Mouse (Mus musculus) small intestine, adult 2 months (tissue): Measurements from ENCODE around the gene Cog3. TPM values are rescaled to one million over a fixed set of nuclear protein-coding genes. Genes with fewer than 3 reads are reported as not detected.

Experiments used
- H3K27ac ChIP-seq: fragments of 200-500 bp; 2 replicates; pipeline ENCODE4 v1.5.1; 2012; ENCODE audit warnings: low read depth, low read length, control low read depth, inconsistent platforms; ENCODE audit not compliant: insufficient read depth
- H3K27me3 ChIP-seq: fragments of 200-500 bp; 2 replicates; pipeline ENCODE4 v1.6.1; 2012; ENCODE audit warnings: mild to moderate bottlenecking, moderate library complexity, low read length, inconsistent platforms; ENCODE audit not compliant: control insufficient read depth, insufficient read depth
- H3K36me3 ChIP-seq: fragments of 200-500 bp; 2 replicates; pipeline ENCODE4 v1.6.1; 2012; ENCODE audit warnings: mild to moderate bottlenecking, low read length, control low read depth, inconsistent platforms; ENCODE audit not compliant: control insufficient read depth, insufficient read depth
- H3K4me1 ChIP-seq: fragments of 200-500 bp; 2 replicates; pipeline ENCODE4 v1.6.1; 2012; ENCODE audit warnings: low read length, inconsistent platforms, mixed read lengths; ENCODE audit not compliant: control insufficient read depth, insufficient read depth, insufficient read length
- H3K4me3 ChIP-seq: fragments of 200-500 bp; 2 replicates; pipeline ENCODE4 v1.5.1; 2012; ENCODE audit warnings: low read depth, mild to moderate bottlenecking, control low read depth, inconsistent platforms, low read length, moderate library complexity
- CTCF ChIP-seq: fragments of 200-500 bp; IDR thresholded peaks from 2 replicates; pipeline ENCODE4 v1.5.1; 2012; ENCODE audit warnings: low read depth, mild to moderate bottlenecking, control low read depth, inconsistent platforms, low read length, moderate library complexity, mixed read lengths; ENCODE audit not compliant: insufficient replicate concordance, insufficient read length; ENCODE audit errors: extremely low read depth
- POLR2A ChIP-seq: fragments of 200-500 bp; IDR thresholded peaks from 2 replicates; pipeline ENCODE4 v1.6.1; 2012; ENCODE audit warnings: low read depth, mild to moderate bottlenecking, control low read depth, inconsistent platforms, low read length, moderate library complexity
- WGBS: fragments of 180-500 bp; shearing (Covaris S2); methylation state at CpG from one replicate; pipeline ENCODE4 v1.1.7; 2018; 5-methylcytosine and 5-hydroxymethylcytosine counted together
- polyA plus RNA-seq: library from polyadenylated mRNA; depleted of rRNA; stranded (reverse); fragments of >200 nt; gene quantifications from 2 replicates; pipeline ENCODE4 v1.2.3, GENCODE M21; 2012

Gene Cog3
- polyA plus RNA-seq, 1 experiment, result 5.7 TPM

DNA sequence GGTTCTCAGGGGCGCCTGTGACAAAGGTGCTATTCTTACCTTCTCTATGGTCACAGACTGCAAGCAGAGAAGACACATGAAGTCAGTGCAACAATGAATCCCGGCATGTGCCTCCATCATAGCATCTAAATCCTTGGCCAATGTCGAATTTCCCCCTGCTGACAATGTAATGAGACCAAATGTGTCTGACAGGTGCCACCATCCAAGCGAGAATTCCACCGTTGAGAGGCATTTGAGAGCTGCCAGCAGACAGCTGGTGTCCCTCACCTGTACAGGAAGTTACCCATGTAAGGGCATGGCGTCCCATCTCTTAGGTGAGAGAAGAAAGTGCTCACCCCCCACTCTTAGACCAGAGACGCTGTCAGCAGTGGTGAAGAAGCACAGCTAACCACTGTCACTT lies 4.1 kb upstream of the Cog3 start:
- Histone ChIP-seq H3K4me1 (no peaks in the 10 kb centered on the region), H3K27ac (no peak overlapping the region), H3K36me3 (0 out of 2 replicates have a peak, but pooled peaks cover 1% of the 10 kb centered on the region), H3K4me3 (no peak overlapping the region), H3K27me3 (no peaks in the 10 kb centered on the region)
- WGBS, result 78% methylated on average over 7 of the region's 7 CpGs
- no peak for TF ChIP-seq CTCF

DNA sequence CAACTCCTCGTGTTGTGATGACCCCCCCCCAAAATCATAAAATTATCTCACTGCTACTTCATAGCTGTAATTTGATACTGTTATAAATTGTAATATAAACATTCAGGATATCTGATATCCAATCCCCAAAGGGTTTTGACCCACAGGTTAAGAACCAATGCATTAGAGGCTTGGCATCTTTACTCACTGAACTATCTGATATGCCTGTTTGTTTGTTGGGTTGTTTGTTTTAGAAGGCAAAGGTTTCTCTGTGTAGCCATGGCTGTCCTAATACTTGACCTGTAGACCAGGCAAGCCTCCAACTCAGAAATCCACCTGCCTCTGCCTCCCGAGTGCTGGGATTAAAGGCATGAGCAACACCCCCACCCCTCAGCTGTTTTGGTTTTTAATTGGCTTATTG lies 3.5 kb upstream of the Cog3 start:
- 59% methylated on average over 2 of the region's 2 CpGs for WGBS
- peaks cover 4% of the 10 kb centered on the region; the same call in 1 of the 2 replicates for H3K4me1 ChIP-seq

DNA sequence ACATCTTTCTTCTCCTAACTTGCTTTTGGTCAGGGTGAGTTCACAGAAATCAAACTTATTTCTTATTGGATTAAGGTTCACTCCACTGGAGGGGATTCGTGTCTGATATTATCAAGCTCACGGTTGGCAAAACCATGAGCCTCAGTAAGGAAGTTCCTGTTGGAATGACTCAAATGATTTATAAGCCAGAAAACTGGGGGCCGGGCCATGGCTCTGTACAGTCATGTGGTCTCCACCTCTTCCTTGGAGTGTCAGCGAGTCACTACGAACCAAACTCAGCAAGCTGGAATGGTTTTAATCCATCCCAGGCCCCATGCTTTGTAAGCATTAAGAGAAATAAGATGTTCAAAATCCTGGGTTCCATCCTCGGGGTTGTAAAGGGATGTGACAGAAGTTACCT lies 2.7 kb upstream of the Cog3 start:
- Histone ChIP-seq H3K4me3 (no peak overlapping the region), H3K4me1 (peaks cover 8% of the 10 kb centered on the region; the same call in 1 of the 2 replicates), H3K27ac (no peak overlapping the region), H3K27me3 (no peaks in the 10 kb centered on the region), H3K36me3 (no peaks in the 10 kb centered on the region)
- TF ChIP-seq POLR2A (no peak), CTCF (no peak)
- 81% methylated on average over 6 of the region's 6 CpGs for WGBS

More for the DNA sequence above, 3.5 kb upstream of the Cog3 start:
- Histone ChIP-seq H3K36me3 (0 out of 2 replicates have a peak, but pooled peaks cover 1% of the 10 kb centered on the region), H3K4me3 (no peak overlapping the region), H3K27ac (no peak overlapping the region), H3K27me3 (no peaks in the 10 kb centered on the region)
- no peak for TF ChIP-seq POLR2A
- TF ChIP-seq CTCF, result no peak

DNA sequence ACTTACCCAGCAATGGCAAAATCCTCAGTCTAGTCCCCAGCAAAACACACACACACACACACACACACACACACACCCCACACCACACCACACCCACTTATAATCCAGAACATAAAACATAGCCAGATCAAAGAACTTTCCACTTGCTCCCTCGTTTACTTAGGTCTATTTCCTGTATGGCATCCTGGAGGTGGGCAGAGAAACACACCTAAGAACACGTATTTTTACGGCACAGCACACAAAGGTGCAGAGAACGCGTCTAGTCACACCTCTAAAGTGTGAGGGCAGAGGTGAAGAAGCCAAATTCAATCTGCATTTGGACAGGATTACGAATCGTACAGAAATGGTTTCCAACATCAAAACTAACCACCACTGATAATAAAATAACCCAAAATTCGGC lies 1.1 kb downstream of the Cog3 start:
- peaks cover 8% of the 10 kb centered on the region; the same call in 1 of the 2 replicates for H3K4me1 ChIP-seq
- 12% methylated on average over 8 of the region's 8 CpGs for WGBS
- H3K4me3 ChIP-seq, result no peak overlapping the region

DNA sequence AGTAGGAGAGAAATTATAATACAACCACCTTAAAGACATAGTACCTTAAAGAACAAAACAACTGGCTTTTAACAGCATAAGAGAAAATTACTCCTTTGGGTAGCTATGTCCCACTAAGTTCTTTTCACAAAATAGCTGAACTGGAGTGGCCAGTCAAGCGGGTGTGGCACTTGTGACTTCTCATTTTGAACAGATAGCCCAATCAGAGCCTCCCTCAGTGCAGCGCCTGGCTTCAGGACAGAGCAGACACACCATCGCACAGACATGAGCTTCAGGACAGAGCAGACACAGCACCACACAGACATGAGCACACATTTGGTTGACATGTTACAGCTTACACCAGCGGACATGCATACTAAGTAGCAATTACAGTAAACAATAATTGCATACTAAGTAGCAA lies 3.3 kb downstream of the Cog3 start:
- no peak for TF ChIP-seq CTCF
- TF ChIP-seq POLR2A, result no peak
- Histone ChIP-seq H3K4me1 (peaks cover 8% of the 10 kb centered on the region; the same call in 1 of the 2 replicates), H3K27me3 (no peaks in the 10 kb centered on the region), H3K36me3 (peaks cover 9% of the 10 kb centered on the region), H3K4me3 (no peak overlapping the region), H3K27ac (no peak overlapping the region)
- WGBS, result 80% methylated on average over 4 of the region's 4 CpGs

More for the DNA sequence above, 1.1 kb downstream of the Cog3 start:
- TF ChIP-seq CTCF, result no peak
- no peak for TF ChIP-seq POLR2A
- Histone ChIP-seq H3K27ac (no peak overlapping the region), H3K36me3 (no peaks in the 10 kb centered on the region), H3K27me3 (no peaks in the 10 kb centered on the region)

DNA sequence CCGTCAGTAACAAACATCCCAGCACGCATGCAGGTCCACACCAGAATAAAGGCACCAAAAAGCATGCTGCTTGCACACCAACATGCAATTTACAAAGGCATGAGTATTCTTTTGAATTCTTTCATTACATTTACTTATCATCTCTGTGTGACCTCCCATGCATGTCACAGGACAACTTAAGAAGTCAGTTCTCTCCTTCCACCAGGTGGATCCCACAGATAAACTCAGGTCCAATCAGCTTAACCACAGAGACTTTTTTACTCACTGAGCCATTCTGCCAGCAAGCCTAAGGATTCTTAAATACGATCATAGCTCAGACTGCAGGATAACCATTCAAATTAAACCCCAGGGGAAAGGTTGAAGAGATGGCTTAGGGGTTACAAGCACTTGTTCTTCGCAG lies 5.2 kb downstream of the Cog3 start:
- H3K36me3 ChIP-seq, result peaks cover 19% of the 10 kb centered on the region
- H3K4me1 ChIP-seq, result peaks cover 8% of the 10 kb centered on the region; the same call in 1 of the 2 replicates
- TF ChIP-seq POLR2A, result no peak
- no peaks in the 10 kb centered on the region for H3K27me3 ChIP-seq
- 97% methylated on average over 4 of the region's 4 CpGs for WGBS
- H3K27ac ChIP-seq, result no peak overlapping the region
- no peak overlapping the region for H3K4me3 ChIP-seq

DNA sequence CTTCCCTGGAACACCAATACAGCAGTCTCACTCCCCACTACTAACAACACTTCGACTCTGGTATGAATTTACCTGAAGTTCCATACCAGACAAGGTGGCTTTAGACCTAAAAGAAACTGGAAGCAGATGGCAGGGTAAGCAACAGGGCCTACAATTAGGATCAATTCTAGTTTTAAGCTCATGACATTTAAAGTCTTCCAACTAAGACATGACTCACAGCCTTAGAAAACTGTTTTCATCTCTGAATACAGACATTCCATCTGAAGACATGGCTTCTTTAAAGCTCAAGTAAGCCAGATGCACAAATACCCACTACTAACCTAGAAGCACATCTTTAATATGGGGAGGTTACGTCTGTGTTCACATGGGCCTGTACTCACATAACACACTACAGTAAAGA lies 6.4 kb downstream of the Cog3 start:
- TF ChIP-seq CTCF (no peak), POLR2A (no peak)
- Histone ChIP-seq H3K4me3 (no peak overlapping the region), H3K27ac (no peak overlapping the region), H3K27me3 (no peaks in the 10 kb centered on the region), H3K4me1 (peaks cover 5% of the 10 kb centered on the region; the same call in 1 of the 2 replicates), H3K36me3 (peaks cover 23% of the 10 kb centered on the region)
- 99% methylated on average over 2 of the region's 2 CpGs for WGBS

DNA sequence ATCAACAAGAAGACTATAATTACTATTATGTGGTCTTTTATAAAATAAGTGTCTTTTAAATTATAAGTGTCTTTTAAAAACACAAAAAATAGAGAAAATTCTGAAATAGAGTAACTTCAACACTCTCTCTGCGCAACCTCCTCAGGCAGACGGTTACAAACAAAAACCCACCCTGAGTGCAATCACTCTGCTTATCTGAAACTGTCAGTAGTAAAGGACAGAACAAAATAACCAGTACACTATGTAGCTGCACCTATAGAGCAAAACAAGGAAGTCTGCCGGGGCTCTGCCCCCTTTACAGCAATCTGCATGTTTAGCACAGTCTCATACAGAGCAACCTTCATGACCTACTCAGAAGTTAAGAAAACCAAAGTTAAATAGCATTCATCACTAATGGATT lies 12.4 kb downstream of the Cog3 start:
- H3K36me3 ChIP-seq, result peaks cover 60% of the 10 kb centered on the region
- H3K27me3 ChIP-seq, result no peaks in the 10 kb centered on the region
- no peak overlapping the region for H3K4me3 ChIP-seq
- 81% methylated on average over 3 of the region's 3 CpGs for WGBS
- H3K27ac ChIP-seq, result no peak overlapping the region
- H3K4me1 ChIP-seq, result no peaks in the 10 kb centered on the region
- TF ChIP-seq POLR2A (no peak), CTCF (no peak)
